Mouse (Mus musculus) embryonic facial prominence, embryonic 13.5 days (tissue): Measurements from ENCODE around the gene Tmem120a. TPM values are rescaled to one million over a fixed set of nuclear protein-coding genes. Genes with fewer than 3 reads are reported as not detected.

Experiments
- ATAC-seq: fragments of 200-750 bp; cut with Nextera tagmentation; 2 replicates; pipeline ENCODE4 v1.8.0; 2017; ENCODE audit warnings: low read depth; ENCODE audit not compliant: insufficient number of reproducible peaks, insufficient read depth, low FRiP score, low TSS enrichment
- H3K27ac ChIP-seq: fragments of 300-500 bp; sonication (generic); 2 replicates; pipeline ENCODE4 v1.5.1; 2015; ENCODE audit warnings: moderate library complexity, mild to moderate bottlenecking, inconsistent platforms
- H3K27me3 ChIP-seq: fragments of 300-500 bp; sonication (generic); 2 replicates; pipeline ENCODE4 v1.6.1; 2015; ENCODE audit warnings: mild to moderate bottlenecking, inconsistent platforms
- H3K36me3 ChIP-seq: fragments of 300-500 bp; sonication (generic); 2 replicates; pipeline ENCODE4 v1.6.1; 2015; ENCODE audit warnings: mild to moderate bottlenecking, inconsistent platforms
- H3K4me1 ChIP-seq: fragments of 300-500 bp; sonication (generic); 2 replicates; pipeline ENCODE4 v1.6.1; 2015; ENCODE audit warnings: inconsistent platforms
- H3K4me2 ChIP-seq: fragments of 300-500 bp; sonication (generic); 2 replicates; pipeline ENCODE4 v1.6.1; 2015; ENCODE audit warnings: moderate library complexity, mild to moderate bottlenecking, inconsistent platforms
- H3K4me3 ChIP-seq: fragments of 300-500 bp; sonication (generic); 2 replicates; pipeline ENCODE4 v1.5.1; 2015; ENCODE audit warnings: mild to moderate bottlenecking, inconsistent platforms
- H3K9ac ChIP-seq: fragments of 300-500 bp; sonication (generic); 2 replicates; pipeline ENCODE4 v1.6.1; 2015; ENCODE audit warnings: mild to moderate bottlenecking, inconsistent platforms
- H3K9me3 ChIP-seq: fragments of 300-500 bp; sonication (generic); 2 replicates; pipeline ENCODE4 v1.6.1; 2016; ENCODE audit warnings: inconsistent platforms
- WGBS: fragments of 180-500 bp; shearing (Covaris S2); methylation state at CpG from one replicate; pipeline ENCODE4 v1.1.7; 2015; ENCODE audit warnings: mixed read lengths; 5-methylcytosine and 5-hydroxymethylcytosine counted together
- polyA plus RNA-seq: library from polyadenylated mRNA; unstranded; fragments of >200 nt; fragmentation: Nextera tagmentation; extraction: Ambion mirVana; gene quantifications from 2 replicates; pipeline ENCODE4 v1.2.1, GENCODE M21; 2015

The Tmem120a gene
- polyA plus RNA-seq, 1 experiment from 2014 or later = 46.8 TPM

GRCm38 (mm10) chr5:135721076-135721475 is 23.2 kb downstream of the Tmem120a start:
- no peak for ATAC-seq
- WGBS = 92% methylated on average over 8 of the region's 8 CpGs
- no peak overlapping the region for H3K9ac ChIP-seq
- H3K27me3 ChIP-seq = no peaks in the 10 kb centered on the region
- no peak overlapping the region for H3K4me3 ChIP-seq
- H3K9me3 ChIP-seq = no peaks in the 10 kb centered on the region
- peaks cover 33% of the 10 kb centered on the region for H3K4me1 ChIP-seq
- no peak overlapping the region for H3K4me2 ChIP-seq
- no peak overlapping the region for H3K27ac ChIP-seq
- H3K36me3 ChIP-seq = peaks cover 33% of the 10 kb centered on the region

- no peaks in the 10 kb centered on the region for H3K27me3 ChIP-seq
- peaks cover 24% of the 10 kb centered on the region for H3K4me1 ChIP-seq
- no peaks in the 10 kb centered on the region for H3K9me3 ChIP-seq
- 80% methylated on average over 3 of the region's 3 CpGs for WGBS
- no peak for ATAC-seq
- H3K9ac ChIP-seq = no peak overlapping the region
- H3K36me3 ChIP-seq = peaks cover 40% of the 10 kb centered on the region
- H3K4me2 ChIP-seq = no peak overlapping the region
- H3K27ac ChIP-seq = no peak overlapping the region
- H3K4me3 ChIP-seq = no peak overlapping the region
Measured at GRCm38 (mm10) chr5:135720121-135720520, 24.1 kb downstream of the Tmem120a start.

- H3K9me3 ChIP-seq = no peaks in the 10 kb centered on the region
- H3K4me1 ChIP-seq = peaks cover 19% of the 10 kb centered on the region
- H3K36me3 ChIP-seq = peaks cover 40% of the 10 kb centered on the region
- H3K9ac ChIP-seq = no peak overlapping the region
- no peak overlapping the region for H3K27ac ChIP-seq
- no peaks in the 10 kb centered on the region for H3K27me3 ChIP-seq
- WGBS = 72% methylated on average over 10 of the region's 10 CpGs
- H3K4me3 ChIP-seq = no peak overlapping the region
- H3K4me2 ChIP-seq = no peak overlapping the region
- ATAC-seq = no peak
Measured at GRCm38 (mm10) chr5:135719586-135720120, 24.6 kb downstream of the Tmem120a start.

DNA sequence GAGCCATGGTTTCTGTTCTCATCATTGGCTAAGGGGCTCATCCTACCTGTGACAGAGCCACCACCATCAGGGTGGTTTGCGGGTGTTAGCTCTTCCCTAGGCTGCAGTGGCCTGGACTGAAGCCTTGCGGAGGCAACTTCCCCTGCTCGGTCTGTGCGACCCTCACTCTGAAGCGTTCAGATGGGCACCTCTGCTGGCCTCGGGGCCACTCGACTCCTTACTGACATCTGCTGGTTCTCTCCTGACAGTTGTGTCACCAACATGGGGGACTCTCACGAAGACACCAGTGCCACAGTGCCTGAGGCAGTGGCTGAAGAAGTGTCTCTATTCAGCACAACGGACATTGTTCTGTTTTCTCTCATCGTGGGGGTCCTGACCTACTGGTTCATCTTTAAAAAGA is 28.6 kb downstream of the Tmem120a start:
- no peak overlapping the region for H3K27ac ChIP-seq
- H3K4me1 ChIP-seq = peaks cover 12% of the 10 kb centered on the region
- no peak for ATAC-seq
- H3K9ac ChIP-seq = no peak overlapping the region
- no peak overlapping the region for H3K4me3 ChIP-seq
- H3K9me3 ChIP-seq = no peaks in the 10 kb centered on the region
- H3K27me3 ChIP-seq = no peaks in the 10 kb centered on the region
- no peak overlapping the region for H3K4me2 ChIP-seq
- 52% methylated on average over 10 of the region's 10 CpGs for WGBS
- H3K36me3 ChIP-seq = peaks cover 40% of the 10 kb centered on the region

DNA sequence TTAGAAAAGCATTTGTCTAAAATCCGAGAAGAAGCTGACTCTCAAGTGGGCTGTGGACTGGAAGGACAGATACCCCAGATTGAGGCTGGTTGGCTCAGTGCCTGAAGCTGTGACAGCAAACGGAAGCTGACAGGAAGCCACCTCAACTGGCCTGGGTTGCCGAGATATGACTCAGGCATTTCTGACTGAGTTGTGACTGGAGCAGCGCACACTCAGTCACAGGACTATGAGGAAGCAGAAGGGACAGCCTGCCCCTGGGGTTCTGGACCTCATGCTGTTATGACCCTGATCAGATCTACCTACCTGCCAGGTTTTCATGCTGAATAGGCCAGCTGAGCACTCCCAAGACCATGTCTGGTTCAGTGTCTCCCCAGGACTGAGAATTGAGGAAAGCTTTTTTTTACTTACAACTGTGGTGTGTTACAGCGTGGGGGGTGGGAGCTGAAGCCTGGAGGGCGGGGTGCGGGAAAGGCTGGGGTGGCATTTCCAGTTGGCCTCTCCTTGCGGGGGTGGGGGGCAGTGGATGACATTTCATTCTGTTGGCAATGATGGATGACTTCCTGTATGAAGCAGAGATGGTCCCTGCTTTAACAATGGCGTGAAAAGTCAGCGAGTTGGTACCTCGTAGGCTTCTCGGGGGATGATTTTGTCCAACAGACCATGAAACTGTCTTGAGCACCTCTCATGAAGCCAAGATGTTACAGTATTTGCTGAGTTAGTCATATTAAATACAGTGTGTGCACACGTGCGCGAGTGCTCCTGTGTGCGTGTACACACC is 30.6 kb downstream of the Tmem120a start:
- H3K4me2 ChIP-seq = no peak overlapping the region
- H3K36me3 ChIP-seq = peaks cover 32% of the 10 kb centered on the region
- no peak for ATAC-seq
- 78% methylated on average over 16 of the region's 16 CpGs for WGBS
- no peak overlapping the region for H3K9ac ChIP-seq
- H3K27me3 ChIP-seq = no peaks in the 10 kb centered on the region
- peaks cover 7% of the 10 kb centered on the region for H3K4me1 ChIP-seq
- no peaks in the 10 kb centered on the region for H3K9me3 ChIP-seq
- H3K4me3 ChIP-seq = no peak overlapping the region
- H3K27ac ChIP-seq = no peak overlapping the region

DNA sequence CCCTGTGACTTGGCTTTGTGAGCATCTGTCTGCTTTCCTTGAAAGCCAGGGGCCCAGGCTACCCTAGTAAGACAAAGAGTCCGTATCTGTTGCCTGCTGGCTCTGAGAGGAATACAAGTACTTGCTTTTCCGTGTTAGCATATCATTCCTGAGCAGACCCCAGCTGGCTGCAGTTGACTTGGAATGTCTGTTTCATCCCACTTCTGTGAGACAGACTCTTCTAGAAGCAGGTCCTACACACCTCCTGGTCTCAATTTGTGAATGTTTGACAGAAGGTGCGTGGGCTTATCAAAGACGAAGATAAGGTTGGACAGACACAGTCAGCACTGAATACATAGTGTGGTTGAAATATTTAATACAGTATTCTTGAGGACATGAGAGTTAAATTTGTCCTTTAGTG is 31.4 kb downstream of the Tmem120a start:
- Histone ChIP-seq H3K36me3 (peaks cover 35% of the 10 kb centered on the region), H3K27me3 (no peaks in the 10 kb centered on the region), H3K4me1 (peaks cover 7% of the 10 kb centered on the region), H3K4me2 (no peak overlapping the region), H3K9me3 (no peaks in the 10 kb centered on the region), H3K4me3 (no peak overlapping the region), H3K9ac (no peak overlapping the region), H3K27ac (no peak overlapping the region)
- WGBS = 83% methylated on average over 4 of the region's 4 CpGs
- ATAC-seq = no peak

GRCm38 (mm10) chr5:135711582-135712355 is 32.5 kb downstream of the Tmem120a start:
- H3K4me3 ChIP-seq = no peak overlapping the region
- ATAC-seq = no peak
- no peaks in the 10 kb centered on the region for H3K9me3 ChIP-seq
- H3K4me1 ChIP-seq = peaks cover 7% of the 10 kb centered on the region
- no peak overlapping the region for H3K9ac ChIP-seq
- 94% methylated on average over 13 of the region's 13 CpGs for WGBS
- H3K27ac ChIP-seq = no peak overlapping the region
- H3K27me3 ChIP-seq = no peaks in the 10 kb centered on the region
- H3K4me2 ChIP-seq = no peak overlapping the region
- H3K36me3 ChIP-seq = peaks cover 35% of the 10 kb centered on the region

GRCm38 (mm10) chr5:135710599-135711214 is 33.5 kb downstream of the Tmem120a start:
- WGBS = 85% methylated on average over 7 of the region's 7 CpGs

GRCm38 (mm10) chr5:135709716-135710115 is 34.5 kb downstream of the Tmem120a start:
- Histone ChIP-seq H3K9me3 (no peaks in the 10 kb centered on the region), H3K27me3 (no peaks in the 10 kb centered on the region), H3K27ac (no peak overlapping the region), H3K4me3 (no peak overlapping the region), H3K4me2 (no peak overlapping the region), H3K36me3 (peaks cover 29% of the 10 kb centered on the region), H3K4me1 (peaks cover 7% of the 10 kb centered on the region), H3K9ac (no peak overlapping the region)
- WGBS = 92% methylated on average over 5 of the region's 5 CpGs
- no peak for ATAC-seq

More at GRCm38 (mm10) chr5:135710599-135711214, 33.5 kb downstream of the Tmem120a start:
- peaks cover 27% of the 10 kb centered on the region for H3K36me3 ChIP-seq
- H3K27me3 ChIP-seq = no peaks in the 10 kb centered on the region
- no peak overlapping the region for H3K4me2 ChIP-seq
- H3K27ac ChIP-seq = no peak overlapping the region
- no peaks in the 10 kb centered on the region for H3K9me3 ChIP-seq
- peaks cover 7% of the 10 kb centered on the region for H3K4me1 ChIP-seq
- no peak for ATAC-seq
- no peak overlapping the region for H3K4me3 ChIP-seq
- H3K9ac ChIP-seq = no peak overlapping the region

GRCm38 (mm10) chr5:135707855-135708254 is 36.4 kb downstream of the Tmem120a start:
- Histone ChIP-seq H3K4me1 (no peaks in the 10 kb centered on the region), H3K4me2 (no peak overlapping the region), H3K9me3 (no peaks in the 10 kb centered on the region), H3K27ac (no peak overlapping the region), H3K36me3 (peaks cover 36% of the 10 kb centered on the region), H3K9ac (no peak overlapping the region), H3K27me3 (no peaks in the 10 kb centered on the region), H3K4me3 (no peak overlapping the region)
- WGBS = 40% methylated on average over 1 of the region's 1 CpGs
- ATAC-seq = no peak

- Histone ChIP-seq H3K4me3 (no peak overlapping the region), H3K4me1 (no peaks in the 10 kb centered on the region), H3K36me3 (peaks cover 36% of the 10 kb centered on the region), H3K9ac (no peak overlapping the region), H3K27me3 (no peaks in the 10 kb centered on the region), H3K4me2 (no peak overlapping the region), H3K27ac (no peak overlapping the region), H3K9me3 (no peaks in the 10 kb centered on the region)
- no peak for ATAC-seq
- 95% methylated on average over 13 of the region's 13 CpGs for WGBS
Measured at GRCm38 (mm10) chr5:135707039-135707438, 37.2 kb downstream of the Tmem120a start.
